Mouse (Mus musculus) olfactory bulb, adult 2 months (tissue): ENCODE measurements around the gene Golph3l.

Experiments
- CTCF ChIP-seq: fragments of 200-500 bp; IDR thresholded peaks from 2 replicates; pipeline ENCODE4 v1.5.1; 2012; ENCODE audit warnings: low read depth, mild to moderate bottlenecking, low read length, moderate library complexity; ENCODE audit not compliant: insufficient read depth
- POLR2A ChIP-seq: fragments of 200-500 bp; IDR thresholded peaks from 2 replicates; pipeline ENCODE4 v1.6.1; 2012; ENCODE audit warnings: mild to moderate bottlenecking, low read depth, low read length, moderate library complexity; ENCODE audit not compliant: insufficient read depth

DNA sequence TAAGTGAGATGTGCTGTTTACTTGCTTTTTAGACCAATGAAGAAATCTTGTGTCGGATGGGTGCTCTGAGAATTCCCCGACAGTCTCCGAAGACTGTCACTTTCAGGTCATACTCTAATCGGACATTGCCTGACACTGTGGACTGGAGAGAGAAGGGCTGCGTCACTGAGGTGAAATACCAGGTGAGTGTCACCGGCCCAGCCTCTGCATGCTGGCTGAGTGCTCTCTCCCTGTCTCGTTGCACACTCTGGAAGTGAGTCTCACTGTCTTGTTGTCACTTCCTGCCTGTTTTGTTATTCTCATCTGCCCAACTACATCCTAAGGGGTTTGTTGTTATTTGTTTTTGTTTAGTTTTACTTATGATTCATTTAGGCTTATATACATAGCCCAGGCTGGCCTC, 45.8 kb upstream of the Golph3l start:
- TF ChIP-seq POLR2A = no peak
- TF ChIP-seq CTCF = no peak
